Mouse (Mus musculus) adipocyte (in vitro differentiated cells): Measurements from ENCODE around the gene Ankfn1.

Source experiments
- DNase-seq: peaks from one replicate; pipeline ENCODE4 v3.0.0-alpha.2; 2016; ENCODE audit warnings: low spot score

The Ankfn1 gene

DNA sequence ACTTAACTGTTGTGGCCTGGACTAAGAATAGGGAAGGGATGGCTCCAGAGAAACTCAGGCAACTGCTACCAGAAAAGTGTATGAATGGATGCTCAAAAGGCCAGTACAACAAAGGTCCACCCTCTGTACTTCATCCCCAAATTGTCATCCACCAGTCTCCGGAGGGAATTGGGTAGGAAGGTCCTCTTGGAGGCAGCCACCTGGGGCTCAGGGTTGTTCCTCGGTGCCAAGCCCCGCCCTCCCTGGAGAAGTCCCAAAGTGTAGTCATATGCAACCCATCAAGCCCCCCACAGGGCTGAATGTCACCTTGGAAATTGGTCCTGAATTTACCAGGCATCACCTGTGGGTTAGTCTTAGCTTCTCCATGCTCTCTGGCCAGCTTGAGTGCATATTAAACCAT is 413.5 kb downstream of the Ankfn1 start:
- DNase-seq = no peak

GRCm38 (mm10) chr11:89360895-89361294 is 416.6 kb downstream of the Ankfn1 start:
- no peak for DNase-seq

DNA sequence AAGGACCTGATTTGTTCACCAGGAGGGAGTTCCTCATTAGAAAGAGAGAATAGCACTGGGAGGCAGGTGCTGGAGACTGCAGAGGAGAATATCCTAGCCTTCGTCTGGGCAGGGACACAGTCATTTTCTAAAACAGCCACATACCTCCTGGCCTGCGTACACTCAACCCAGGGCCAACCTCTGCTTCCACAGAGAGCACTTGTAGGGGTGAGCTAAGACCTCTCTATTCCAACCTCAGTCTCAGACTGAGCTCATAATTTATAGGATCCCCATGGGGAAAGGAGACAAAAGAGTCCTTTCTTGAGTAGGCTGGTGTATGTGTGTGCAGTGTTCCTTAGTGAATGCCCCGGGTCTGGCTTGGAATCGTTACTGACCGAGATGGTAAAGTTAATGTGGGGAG is 418.9 kb downstream of the Ankfn1 start:
- no peak for DNase-seq

- no peak for DNase-seq
Measured at GRCm38 (mm10) chr11:89356479-89356878, 421.0 kb downstream of the Ankfn1 start.

DNA sequence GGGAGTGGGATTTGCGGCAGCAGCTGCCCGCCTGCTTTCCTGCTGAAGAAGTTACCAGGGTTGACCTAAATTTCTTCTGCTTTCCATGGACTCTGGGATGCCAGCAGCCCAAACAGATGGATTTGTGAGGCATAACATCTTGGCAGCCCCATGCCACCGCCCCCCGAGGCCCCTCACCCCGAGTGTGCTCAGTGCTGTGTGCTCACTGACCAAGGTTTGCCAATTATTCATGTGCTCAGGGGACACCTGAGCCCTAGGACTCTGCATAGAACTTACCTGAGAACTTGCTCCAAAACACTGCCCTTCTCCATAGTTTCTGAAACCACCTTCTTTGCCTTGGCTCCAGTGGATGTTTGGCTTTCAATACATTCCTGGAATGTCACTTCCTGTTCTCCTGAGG is 421.4 kb downstream of the Ankfn1 start:
- DNase-seq = no peak

- DNase-seq = no peak
Measured at GRCm38 (mm10) chr11:89340238-89340637, 437.2 kb downstream of the Ankfn1 start.
